Mouse (Mus musculus) megakaryocyte, embryonic 14.5 days (primary cell): ENCODE measurements at regions not wholly inside any gene's neighbourhood (a gene's known extent, or its start where the extent isn't known, plus 50 kb on each side); places are given as distances from the start of the nearest gene placed in this dataset.

Experiments
- FLI1 ChIP-seq: IDR thresholded peaks from 2 replicates; pipeline ENCODE4 v1.6.1; 2012; ENCODE audit warnings: low read length, inconsistent platforms, mixed read lengths
- GATA1 ChIP-seq: IDR thresholded peaks from 3 replicates; pipeline ENCODE4 v1.6.1; 2012; ENCODE audit warnings: mixed read lengths, low read length, inconsistent platforms, borderline replicate concordance

GRCm38 (mm10) chr10:119076100-119076566 lies 163.7 kb downstream of the Cand1 start:
- no peak for TF ChIP-seq GATA1
- no peak for TF ChIP-seq FLI1
